Mouse (Mus musculus): ENCODE measurements around the gene Dynlrb1. TPM values are rescaled to one million over a fixed set of nuclear protein-coding genes. Genes with fewer than 3 reads are reported as not detected.
A peak's percentile ranks its signal among the peaks of the same experiment; 100 is the strongest.

The Dynlrb1 gene
- polyA plus RNA-seq, 1 experiment, result 836 TPM

- H3K27ac ChIP-seq (ENCODE audit: insufficient read depth, low read length), result no peak overlapping the region
- DNase-seq, result peak; percentile 33
- peaks cover 30% of the 10 kb centered on the region for H3K4me1 ChIP-seq (ENCODE audit: control insufficient read depth, insufficient read depth, low read length)
- 19% methylated on average over 7 of the region's 7 CpGs for WGBS
- TF ChIP-seq CTCF (IDR thresholded peaks at IDR 0.05; ENCODE audit: borderline replicate concordance, insufficient read depth, low read depth, low read length) (no peak), POLR2A (IDR thresholded peaks at IDR 0.05; ENCODE audit: borderline replicate concordance, insufficient read depth, low read length) (no peak)
- no peaks in the 10 kb centered on the region for H3K27me3 ChIP-seq (ENCODE audit: control insufficient read depth, insufficient read depth, low read length)
- H3K4me3 ChIP-seq (replicated peaks; ENCODE audit: insufficient read depth, low read depth, low read length), result no peak overlapping the region
Measured at GRCm38 (mm10) chr2:155242296-155242855, 6.0 kb downstream of the Dynlrb1 start.

DNA sequence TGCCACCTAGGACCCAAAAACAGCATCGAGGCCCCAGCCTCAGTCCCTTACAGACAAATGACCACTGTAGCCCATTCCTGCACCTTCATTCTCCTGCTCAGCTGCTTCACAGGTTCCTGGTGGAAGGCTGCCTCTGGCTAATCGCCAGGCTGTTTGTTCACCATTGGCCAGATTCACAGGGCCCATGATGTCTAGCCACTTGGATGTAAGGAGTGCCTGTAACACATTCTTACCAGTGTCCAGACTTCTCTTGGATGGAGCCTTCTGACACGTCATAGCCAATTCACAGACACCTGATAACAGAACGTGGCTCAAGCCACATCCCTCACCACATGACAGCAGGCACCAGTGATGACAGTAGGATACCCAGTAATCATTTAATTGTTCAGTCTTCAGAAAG lies 9.9 kb downstream of the Dynlrb1 start:
- 65% methylated on average over 4 of the region's 4 CpGs for WGBS
- Histone ChIP-seq H3K4me1 (ENCODE audit: control insufficient read depth, insufficient read depth, low read length) (peaks cover 21% of the 10 kb centered on the region), H3K4me3 (replicated peaks; ENCODE audit: insufficient read depth, low read depth, low read length) (no peak overlapping the region), H3K27ac (ENCODE audit: insufficient read depth, low read length) (no peak overlapping the region), H3K27me3 (ENCODE audit: control insufficient read depth, insufficient read depth, low read length) (no peaks in the 10 kb centered on the region)
- TF ChIP-seq CTCF (IDR thresholded peaks at IDR 0.05; ENCODE audit: borderline replicate concordance, insufficient read depth, low read depth, low read length) (no peak), POLR2A (IDR thresholded peaks at IDR 0.05; ENCODE audit: borderline replicate concordance, insufficient read depth, low read length) (no peak)
- peak; percentile 29 to 48 for DNase-seq

DNA sequence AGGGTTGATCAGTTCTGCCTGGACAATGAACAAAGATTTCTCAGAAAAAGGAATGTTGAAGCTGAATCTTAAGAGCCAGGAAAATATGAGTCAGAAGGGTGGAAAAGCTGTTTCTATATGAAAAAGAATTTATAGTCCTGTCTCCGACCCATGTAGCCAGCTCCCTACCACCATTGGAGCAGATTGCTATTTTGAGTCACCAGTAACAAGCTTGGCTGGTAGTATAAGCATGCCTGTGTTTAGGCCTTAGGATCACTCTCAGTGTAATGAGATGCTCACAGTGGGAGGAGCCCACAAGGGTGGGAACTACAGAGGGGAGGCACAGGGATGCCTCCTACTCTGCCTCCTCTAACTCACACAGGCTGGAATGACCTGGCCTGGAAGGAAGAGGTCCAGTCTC lies 11.9 kb downstream of the Dynlrb1 start:
- no peak overlapping the region for H3K27ac ChIP-seq (ENCODE audit: insufficient read depth, low read length)
- no peak overlapping the region for H3K4me3 ChIP-seq (replicated peaks; ENCODE audit: insufficient read depth, low read depth, low read length)
- WGBS, result 79% methylated on average over 1 of the region's 1 CpGs
- no peak for DNase-seq
- TF ChIP-seq POLR2A (IDR thresholded peaks at IDR 0.05; ENCODE audit: borderline replicate concordance, insufficient read depth, low read length), result no peak
- no peak for TF ChIP-seq CTCF (IDR thresholded peaks at IDR 0.05; ENCODE audit: borderline replicate concordance, insufficient read depth, low read depth, low read length)
- no peaks in the 10 kb centered on the region for H3K27me3 ChIP-seq (ENCODE audit: control insufficient read depth, insufficient read depth, low read length)
- H3K4me1 ChIP-seq (ENCODE audit: control insufficient read depth, insufficient read depth, low read length), result peaks cover 11% of the 10 kb centered on the region

DNA sequence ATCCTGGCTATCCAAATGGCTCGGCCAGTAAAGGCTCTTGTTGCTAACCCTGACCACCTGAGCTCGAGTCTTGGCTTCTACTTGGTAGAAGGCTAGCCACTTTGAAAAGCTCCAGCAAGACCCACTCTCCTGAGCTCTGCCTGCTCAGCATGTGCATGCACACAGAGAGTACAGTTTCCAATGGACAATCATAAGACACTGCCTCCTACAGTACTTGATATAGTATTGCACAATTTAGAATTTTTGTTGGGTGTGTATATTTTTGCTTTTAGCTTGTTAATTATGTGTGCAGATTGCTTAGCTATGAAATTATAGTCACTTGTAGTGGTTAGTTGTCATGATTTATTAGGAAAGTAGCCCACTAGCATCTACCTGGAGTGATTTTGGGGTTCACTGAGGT lies 12.4 kb downstream of the Dynlrb1 start:
- no peaks in the 10 kb centered on the region for H3K27me3 ChIP-seq (ENCODE audit: control insufficient read depth, insufficient read depth, low read length)
- TF ChIP-seq POLR2A (IDR thresholded peaks at IDR 0.05; ENCODE audit: borderline replicate concordance, insufficient read depth, low read length), result no peak
- TF ChIP-seq CTCF (IDR thresholded peaks at IDR 0.05; ENCODE audit: borderline replicate concordance, insufficient read depth, low read depth, low read length), result no peak
- 80% methylated on average over 2 of the region's 2 CpGs for WGBS

GRCm38 (mm10) chr2:155249588-155249987 lies 13.3 kb downstream of the Dynlrb1 start:
- whole genome bisulfite sequencing, result 96% methylated on average over 5 of the region's 5 CpGs

More for the DNA sequence above, 12.4 kb downstream of the Dynlrb1 start:
- H3K4me3 ChIP-seq (replicated peaks; ENCODE audit: insufficient read depth, low read depth, low read length), result no peak overlapping the region
- H3K4me1 ChIP-seq (ENCODE audit: control insufficient read depth, insufficient read depth, low read length), result peaks cover 7% of the 10 kb centered on the region
- DNase-seq, result no peak
- no peak overlapping the region for H3K27ac ChIP-seq (ENCODE audit: insufficient read depth, low read length)

DNA sequence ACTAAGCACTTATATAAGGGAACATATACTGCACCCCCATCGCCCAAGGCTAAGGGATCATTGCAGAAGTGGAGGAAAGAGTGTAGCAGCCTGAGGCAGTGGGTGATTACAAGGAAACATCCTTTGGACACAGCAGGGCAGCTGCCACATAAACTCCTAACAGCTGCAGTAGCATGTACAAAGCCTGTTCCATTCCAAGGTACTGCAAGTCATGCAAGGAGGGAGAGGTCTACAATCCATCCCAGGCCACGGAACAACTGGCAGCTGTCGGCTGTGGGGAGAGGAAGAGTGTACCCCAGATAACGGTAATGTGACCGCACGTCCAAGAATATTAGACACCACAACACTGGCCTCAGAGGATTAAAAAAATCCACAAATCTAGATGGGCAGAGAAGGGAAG lies 29.2 kb downstream of the Dynlrb1 start:
- H3K27ac ChIP-seq (ENCODE audit: insufficient read depth, low read length), result no peak overlapping the region
- DNase-seq, result peak in 1 of 2 experiments; percentile 1
- H3K4me3 ChIP-seq (replicated peaks; ENCODE audit: insufficient read depth, low read depth, low read length), result no peak overlapping the region
- no peaks in the 10 kb centered on the region for H3K27me3 ChIP-seq (ENCODE audit: control insufficient read depth, insufficient read depth, low read length)
- H3K4me1 ChIP-seq (ENCODE audit: control insufficient read depth, insufficient read depth, low read length), result no peaks in the 10 kb centered on the region
- TF ChIP-seq CTCF (IDR thresholded peaks at IDR 0.05; ENCODE audit: borderline replicate concordance, insufficient read depth, low read depth, low read length) (no peak), POLR2A (IDR thresholded peaks at IDR 0.05; ENCODE audit: borderline replicate concordance, insufficient read depth, low read length) (no peak)
- 89% methylated on average over 6 of the region's 6 CpGs for WGBS

More at GRCm38 (mm10) chr2:155249588-155249987, 13.3 kb downstream of the Dynlrb1 start:
- peaks cover 5% of the 10 kb centered on the region for H3K4me1 ChIP-seq (ENCODE audit: control insufficient read depth, insufficient read depth, low read length)
- no peak overlapping the region for H3K4me3 ChIP-seq (replicated peaks; ENCODE audit: insufficient read depth, low read depth, low read length)
- H3K27ac ChIP-seq (ENCODE audit: insufficient read depth, low read length), result no peak overlapping the region
- TF ChIP-seq CTCF (IDR thresholded peaks at IDR 0.05; ENCODE audit: borderline replicate concordance, insufficient read depth, low read depth, low read length) (no peak), POLR2A (IDR thresholded peaks at IDR 0.05; ENCODE audit: borderline replicate concordance, insufficient read depth, low read length) (no peak)
- no peak for DNase-seq
- no peaks in the 10 kb centered on the region for H3K27me3 ChIP-seq (ENCODE audit: control insufficient read depth, insufficient read depth, low read length)

DNA sequence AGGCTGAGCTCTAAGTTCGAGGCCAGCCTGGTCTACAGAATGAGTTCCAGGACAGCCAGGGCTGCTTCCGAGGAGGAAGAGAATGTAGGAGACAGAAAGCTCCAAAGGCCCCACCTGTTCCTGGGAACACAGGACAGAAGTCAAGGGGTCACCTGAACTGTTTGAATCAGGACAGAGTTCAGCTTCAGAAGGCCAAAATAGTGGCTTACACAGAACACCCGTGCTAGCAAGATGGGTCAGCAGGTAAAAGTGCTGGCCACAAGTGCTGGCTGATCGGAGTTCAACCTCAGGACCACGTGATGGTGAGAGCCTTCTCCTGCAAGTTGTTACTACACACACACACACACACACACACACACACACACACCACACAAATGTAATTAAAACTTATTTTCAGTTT lies 30.6 kb downstream of the Dynlrb1 start:
- Histone ChIP-seq H3K27ac (ENCODE audit: insufficient read depth, low read length) (no peak overlapping the region), H3K4me1 (ENCODE audit: control insufficient read depth, insufficient read depth, low read length) (no peaks in the 10 kb centered on the region), H3K4me3 (replicated peaks; ENCODE audit: insufficient read depth, low read depth, low read length) (no peak overlapping the region), H3K27me3 (ENCODE audit: control insufficient read depth, insufficient read depth, low read length) (no peaks in the 10 kb centered on the region)
- TF ChIP-seq POLR2A (IDR thresholded peaks at IDR 0.05; ENCODE audit: borderline replicate concordance, insufficient read depth, low read length), result no peak
- no peak for TF ChIP-seq CTCF (IDR thresholded peaks at IDR 0.05; ENCODE audit: borderline replicate concordance, insufficient read depth, low read depth, low read length)
- 81% methylated on average over 5 of the region's 5 CpGs for WGBS
- DNase-seq, result peak in 1 of 2 experiments; percentile 1

- 84% methylated on average over 6 of the region's 6 CpGs for WGBS
- TF ChIP-seq CTCF (IDR thresholded peaks at IDR 0.05; ENCODE audit: borderline replicate concordance, insufficient read depth, low read depth, low read length), result peak; percentile 16; the same call in 1 of the 2 replicates
- TF ChIP-seq POLR2A (IDR thresholded peaks at IDR 0.05; ENCODE audit: borderline replicate concordance, insufficient read depth, low read length), result no peak
- H3K27me3 ChIP-seq (ENCODE audit: control insufficient read depth, insufficient read depth, low read length), result no peaks in the 10 kb centered on the region
Measured at GRCm38 (mm10) chr2:155271957-155272356, 35.6 kb downstream of the Dynlrb1 start.

More at GRCm38 (mm10) chr2:155271957-155272356, 35.6 kb downstream of the Dynlrb1 start:
- no peak for DNase-seq
- H3K4me1 ChIP-seq (ENCODE audit: control insufficient read depth, insufficient read depth, low read length), result no peaks in the 10 kb centered on the region
- no peak overlapping the region for H3K27ac ChIP-seq (ENCODE audit: insufficient read depth, low read length)
- H3K4me3 ChIP-seq (replicated peaks; ENCODE audit: insufficient read depth, low read depth, low read length), result no peak overlapping the region

Data from cerebellum, adult 2 months (tissue).